ENCODE assay signal across 9 mouse cellular contexts in the genomic region with DNA sequence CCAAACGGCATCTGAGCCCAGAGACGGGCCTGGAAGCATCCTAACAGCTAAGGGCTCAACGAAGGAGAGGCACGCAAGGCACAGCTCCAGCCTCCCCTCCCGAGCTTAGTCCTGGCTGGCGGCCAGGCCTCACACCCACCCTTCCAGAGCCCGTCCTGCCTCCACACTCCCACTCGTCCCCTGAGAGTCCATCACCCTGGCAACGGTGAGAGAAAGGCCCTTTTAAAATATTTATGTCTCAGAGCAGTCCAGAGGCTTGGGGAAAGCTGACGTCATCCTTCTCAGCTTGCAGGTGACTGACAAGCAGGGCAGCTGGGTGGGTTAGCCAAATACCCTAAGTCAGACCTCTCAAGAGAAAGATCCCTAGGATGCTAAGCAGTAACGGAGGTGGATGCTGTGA. TPM values are rescaled to one million over a fixed set of nuclear protein-coding genes. Genes with fewer than 3 reads are reported as not detected.
DNase-seq lines count a peak whose midpoint lies in the region; ATAC-seq and TF ChIP-seq lines count a peak whose summit lies in the region.
"Had no signal": no experiment of that assay in that cellular context is flagged by ENCODE, and none has a peak within 500 bp of the region (broad histone marks: within the 10 kb centered on the region; RNA-seq: fewer than 3 reads in every experiment).

No protein-coding gene starts in this region.

- intact Hi-C loops in heart, postnatal 10 days (cut with DNase I): loop anchor here (5.0 to 10.0 kb wide), 3 partner anchors 40 to 382 kb away; a partner anchor contains a TSS

- no peak for TF ChIP-seq CTCF in forebrain, postnatal 0 days (IDR thresholded peaks at IDR 0.05; ENCODE audit: low read depth)

- H3K4me1 ChIP-seq in kidney, embryonic 16.5 days (ENCODE audit: insufficient read depth, low read length): peaks cover 20% of the 10 kb centered on the region
- peaks cover 14% of the 10 kb centered on the region; the same call in 1 of the 2 replicates for H3K4me1 ChIP-seq in forebrain, postnatal 0 days (ENCODE audit: insufficient read depth)

- ATAC-seq in kidney, embryonic 16.5 days (ENCODE audit: low FRiP score, low TSS enrichment): peak; percentile 91
- ATAC-seq in forebrain, postnatal 0 days: peak; percentile 72
- ATAC-seq in CD4-positive, CD25-positive, alpha-beta regulatory T cell, adult 4 months: no peak

- WGBS in kidney, embryonic 16.5 days: 7% methylated on average over 11 of the region's 11 CpGs
- 4% methylated on average over 11 of the region's 11 CpGs for WGBS in forebrain, postnatal 0 days

- peaks cover 26% of the 10 kb centered on the region for H3K36me3 ChIP-seq in kidney, embryonic 16.5 days (ENCODE audit: insufficient read depth, low read length)
- H3K36me3 ChIP-seq in forebrain, postnatal 0 days (ENCODE audit: insufficient read depth): peaks cover 31% of the 10 kb centered on the region

- H3K9ac ChIP-seq in kidney, embryonic 16.5 days (replicated peaks; ENCODE audit: low read length): peak overlapping the region; percentile 18; the same call in 1 of the 2 replicates
- H3K9ac ChIP-seq in forebrain, postnatal 0 days: peak overlapping the region; percentile 37; the same call in 1 of the 2 replicates

- H3K4me3 ChIP-seq in kidney, embryonic 16.5 days (ENCODE audit: low read length): no peak overlapping the region
- H3K4me3 ChIP-seq in forebrain, postnatal 0 days (ENCODE audit: low read depth, low read length): no peak overlapping the region

- no peaks in the 10 kb centered on the region for H3K9me3 ChIP-seq in kidney, embryonic 16.5 days (ENCODE audit: low read length)
- no peaks in the 10 kb centered on the region for H3K9me3 ChIP-seq in forebrain, postnatal 0 days (ENCODE audit: low read length)
- H3K9me3 ChIP-seq: megakaryocyte, embryonic 14.5 days had no signal

- H3K27me3 ChIP-seq in kidney, embryonic 16.5 days (ENCODE audit: insufficient read depth, low read length): no peaks in the 10 kb centered on the region
- no peaks in the 10 kb centered on the region for H3K27me3 ChIP-seq in forebrain, postnatal 0 days (ENCODE audit: insufficient read depth, low read length)
- H3K27me3 ChIP-seq: megakaryocyte, embryonic 14.5 days had no signal

- H3K4me2 ChIP-seq in kidney, embryonic 16.5 days (replicated peaks; ENCODE audit: low read depth, low read length): no peak overlapping the region; the same call in 1 of the 2 replicates
- 0 out of 2 replicates have a peak overlapping the region, but pooled peaks have one; percentile 2 for H3K4me2 ChIP-seq in forebrain, postnatal 0 days (ENCODE audit: low read depth)

- no peak for DNase-seq in kidney, adult 18-20 months
- peak; percentile 86 for DNase-seq in forebrain, postnatal 0 days
- DNase-seq in heart, postnatal 10 days: peak; percentile 80 to 81
- DNase-seq in layer of hippocampus, postnatal 10 days (ENCODE audit: low spot score in 2 of 2): peak; percentile 67 to 76
- DNase-seq in lung, postnatal 25 days (ENCODE audit: low spot score): peak; percentile 28
- peak; percentile 77 for DNase-seq in right cerebral cortex, postnatal 14 days

- peak overlapping the region; percentile 58 for H3K27ac ChIP-seq in kidney, embryonic 16.5 days (ENCODE audit: low read length)
- peak overlapping the region; percentile 82 for H3K27ac ChIP-seq in forebrain, postnatal 0 days (ENCODE audit: low read depth, low read length)

RNA-seq across cellular contexts. Expression of a gene that starts 5.8 kb away (rescaled TPM):
- 20.6 and 21.7 TPM in 2 replicates for polyA plus RNA-seq in kidney, embryonic 16.5 days (2015; fragmentation: Nextera tagmentation; extraction: Ambion mirVana)
- 17.2 and 23.0 TPM in 2 replicates for total RNA-seq in forebrain, postnatal 0 days (2014; rRNA removed)
- 15.3 and 16.1 TPM in 2 replicates for polyA plus RNA-seq in forebrain, postnatal 0 days (2015; fragmentation: Nextera tagmentation; extraction: Ambion mirVana)
- 1 to 10 TPM; 4.6 to 6.2 TPM for total RNA-seq in heart, postnatal 10 days (2021)
- 10 to 100 TPM; 13.0 to 13.1 TPM for total RNA-seq in layer of hippocampus, postnatal 10 days (2021)
- polyA plus RNA-seq in CD4-positive, CD25-positive, alpha-beta regulatory T cell, adult 4 months (2017; shearing (Covaris generic)): 10 to 100 TPM in 1 of 2 experiments, 1 to 10 TPM in 1; 8.1 to 16.8 TPM

RNA-seq across cellular contexts. Expression of a gene that starts 29.9 kb away (rescaled TPM):
- 19.9 and 21.3 TPM in 2 replicates for polyA plus RNA-seq in kidney, embryonic 16.5 days (2015; fragmentation: Nextera tagmentation; extraction: Ambion mirVana)
- total RNA-seq in forebrain, postnatal 0 days (2014; rRNA removed): 52.8 and 60.5 TPM in 2 replicates
- polyA plus RNA-seq in forebrain, postnatal 0 days (2015; fragmentation: Nextera tagmentation; extraction: Ambion mirVana): 9.8 and 11.2 TPM in 2 replicates
- total RNA-seq in heart, postnatal 10 days (2021): 10 to 100 TPM; 73.5 to 75.9 TPM
- total RNA-seq in layer of hippocampus, postnatal 10 days (2021): 10 to 100 TPM; 74.7 to 90.0 TPM
- 10 to 100 TPM; 11.8 to 12.0 TPM for polyA plus RNA-seq in CD4-positive, CD25-positive, alpha-beta regulatory T cell, adult 4 months (2017; shearing (Covaris generic))

RNA-seq across cellular contexts. Expression of a gene that starts 39.6 kb away (rescaled TPM):
- 92.1 and 105 TPM in 2 replicates for polyA plus RNA-seq in kidney, embryonic 16.5 days (2015; fragmentation: Nextera tagmentation; extraction: Ambion mirVana)
- 108 and 128 TPM in 2 replicates for total RNA-seq in forebrain, postnatal 0 days (2014; rRNA removed)
- 90.5 and 105 TPM in 2 replicates for polyA plus RNA-seq in forebrain, postnatal 0 days (2015; fragmentation: Nextera tagmentation; extraction: Ambion mirVana)
- total RNA-seq in heart, postnatal 10 days (2021): 10 to 100 TPM; 67.8 to 76.8 TPM
- 100 to 1,000 TPM in 1 of 2 experiments, 10 to 100 TPM in 1; 99.3 to 108 TPM for total RNA-seq in layer of hippocampus, postnatal 10 days (2021)
- polyA plus RNA-seq in CD4-positive, CD25-positive, alpha-beta regulatory T cell, adult 4 months (2017; shearing (Covaris generic)): 10 to 100 TPM; 24.8 to 39.1 TPM
